Mouse (Mus musculus): ENCODE measurements around the gene Plekhh2. TPM values are rescaled to one million over a fixed set of nuclear protein-coding genes. Genes with fewer than 3 reads are reported as not detected.
A peak's percentile ranks its signal among the peaks of the same experiment; 100 is the strongest.

Plekhh2 gene
- 0.27 and 0.31 TPM in 2 replicates for polyA plus RNA-seq (2015; fragmentation: Nextera tagmentation; extraction: Ambion mirVana)

GRCm38 (mm10) chr17:84511682-84512515 is at the start of gene Plekhh2:
Plekhh2 (plus strand) TSS chr17:84511895.
- Histone ChIP-seq H3K27me3 (ENCODE audit: insufficient read depth, low read length) (peaks cover 19% of the 10 kb centered on the region), H3K4me2 (ENCODE audit: low read depth, low read length) (peak within 1 kb of the TSS; percentile 82), H3K9ac (replicated peaks) (peak within 1 kb of the TSS; percentile 58), H3K4me3 (ENCODE audit: low read depth, low read length) (peak within 1 kb of the TSS; percentile 51), H3K9me3 (ENCODE audit: low read length) (no peaks in the 10 kb centered on the region), H3K4me1 (ENCODE audit: insufficient read depth) (0 out of 2 replicates have a peak, but pooled peaks cover 2% of the 10 kb centered on the region), H3K36me3 (replicated peaks; ENCODE audit: insufficient read depth, low read length) (no peaks in the 10 kb centered on the region), H3K27ac (ENCODE audit: low read depth) (no peak within 1 kb of the TSS)
- whole genome bisulfite sequencing (ENCODE audit: insufficient replicate concordance): under 1% methylated on average over 61 of the region's 79 CpGs
- ATAC-seq (peak; percentile 80), DNase-seq (peak; percentile 67)
- TF ChIP-seq CTCF (IDR thresholded peaks at IDR 0.05; ENCODE audit: low read depth) (no peak), EP300 (IDR thresholded peaks at IDR 0.05; ENCODE audit: low read depth) (no peak)

GRCm38 (mm10) chr17:84465753-84466608 is 45.7 kb upstream of the Plekhh2 start, which contains the start of gene Thada:
Thada (minus strand) TSS chr17:84466205.
- Histone ChIP-seq H3K4me2 (ENCODE audit: low read depth, low read length) (peak within 1 kb of the TSS; percentile 88), H3K4me3 (ENCODE audit: low read depth, low read length) (peak within 1 kb of the TSS; percentile 62), H3K4me1 (ENCODE audit: insufficient read depth) (peaks cover 3% of the 10 kb centered on the region), H3K9ac (replicated peaks) (peak within 1 kb of the TSS; percentile 66), H3K27me3 (ENCODE audit: insufficient read depth, low read length) (no peaks in the 10 kb centered on the region), H3K27ac (ENCODE audit: low read depth) (peak within 1 kb of the TSS; percentile 44), H3K36me3 (replicated peaks; ENCODE audit: insufficient read depth, low read length) (no peaks in the 10 kb centered on the region), H3K9me3 (ENCODE audit: low read length) (no peaks in the 10 kb centered on the region)
- TF ChIP-seq CTCF (IDR thresholded peaks at IDR 0.05; ENCODE audit: low read depth) (0 out of 2 replicates have a peak, but pooled peaks have one; percentile 12), EP300 (IDR thresholded peaks at IDR 0.05; ENCODE audit: low read depth) (peak; percentile 85)
- DNase-seq: peak; percentile 98
- 1% methylated on average over 66 of the region's 67 CpGs for WGBS (ENCODE audit: insufficient replicate concordance)
- peak; percentile 98 for ATAC-seq

GRCm38 (mm10) chr17:84474312-84474711 is 37.4 kb upstream of the Plekhh2 start:
- DNase-seq (no peak), ATAC-seq (no peak)
- no peaks in the 10 kb centered on the region for H3K4me1 ChIP-seq (ENCODE audit: insufficient read depth)
- no peak overlapping the region for H3K27ac ChIP-seq (ENCODE audit: low read depth)
- H3K9ac ChIP-seq (replicated peaks): no peak overlapping the region
- no peaks in the 10 kb centered on the region for H3K36me3 ChIP-seq (replicated peaks; ENCODE audit: insufficient read depth, low read length)
- no peaks in the 10 kb centered on the region for H3K27me3 ChIP-seq (ENCODE audit: insufficient read depth, low read length)
- no peak overlapping the region for H3K4me3 ChIP-seq (ENCODE audit: low read depth, low read length)
- 59% methylated on average over 4 of the region's 4 CpGs for WGBS (ENCODE audit: insufficient replicate concordance)
- no peaks in the 10 kb centered on the region for H3K9me3 ChIP-seq (ENCODE audit: low read length)
- no peak overlapping the region for H3K4me2 ChIP-seq (ENCODE audit: low read depth, low read length)
- TF ChIP-seq EP300 (IDR thresholded peaks at IDR 0.05; ENCODE audit: low read depth) (no peak), CTCF (IDR thresholded peaks at IDR 0.05; ENCODE audit: low read depth) (peak; percentile 32; the same call in 1 of the 2 replicates)

- Histone ChIP-seq H3K9ac (replicated peaks) (no peak overlapping the region), H3K4me1 (ENCODE audit: insufficient read depth) (no peaks in the 10 kb centered on the region), H3K4me2 (ENCODE audit: low read depth, low read length) (no peak overlapping the region), H3K27ac (ENCODE audit: low read depth) (no peak overlapping the region), H3K36me3 (replicated peaks; ENCODE audit: insufficient read depth, low read length) (no peaks in the 10 kb centered on the region), H3K27me3 (ENCODE audit: insufficient read depth, low read length) (no peaks in the 10 kb centered on the region), H3K9me3 (ENCODE audit: low read length) (no peaks in the 10 kb centered on the region), H3K4me3 (ENCODE audit: low read depth, low read length) (no peak overlapping the region)
- 68% methylated on average over 5 of the region's 5 CpGs for WGBS (ENCODE audit: insufficient replicate concordance)
- no peak for DNase-seq
- no peak for ATAC-seq
- TF ChIP-seq CTCF (IDR thresholded peaks at IDR 0.05; ENCODE audit: low read depth) (no peak), EP300 (IDR thresholded peaks at IDR 0.05; ENCODE audit: low read depth) (no peak)
Observed at GRCm38 (mm10) chr17:84477176-84477575, 34.5 kb upstream of the Plekhh2 start.

GRCm38 (mm10) chr17:84478276-84478675 is 33.4 kb upstream of the Plekhh2 start:
- 77% methylated on average over 4 of the region's 4 CpGs for WGBS (ENCODE audit: insufficient replicate concordance)
- Histone ChIP-seq H3K9me3 (ENCODE audit: low read length) (no peaks in the 10 kb centered on the region), H3K4me1 (ENCODE audit: insufficient read depth) (no peaks in the 10 kb centered on the region), H3K27me3 (ENCODE audit: insufficient read depth, low read length) (no peaks in the 10 kb centered on the region), H3K27ac (ENCODE audit: low read depth) (no peak overlapping the region), H3K36me3 (replicated peaks; ENCODE audit: insufficient read depth, low read length) (no peaks in the 10 kb centered on the region), H3K9ac (replicated peaks) (no peak overlapping the region), H3K4me2 (ENCODE audit: low read depth, low read length) (no peak overlapping the region), H3K4me3 (ENCODE audit: low read depth, low read length) (no peak overlapping the region)
- TF ChIP-seq CTCF (IDR thresholded peaks at IDR 0.05; ENCODE audit: low read depth): no peak
- no peak for TF ChIP-seq EP300 (IDR thresholded peaks at IDR 0.05; ENCODE audit: low read depth)
- DNase-seq (no peak), ATAC-seq (no peak)
